Mouse (Mus musculus) erythroblast, embryonic 14.5 days (primary cell): ENCODE results near the gene Gnaz.

Experiments
- GATA1 ChIP-seq: IDR thresholded peaks from 2 replicates; pipeline ENCODE4 v1.6.1; 2012; ENCODE audit warnings: low read length, inconsistent platforms, mixed read lengths
- TAL1 ChIP-seq: IDR thresholded peaks from 3 replicates; pipeline ENCODE4 v1.6.1; 2012; ENCODE audit warnings: low read length, inconsistent platforms, mixed read lengths

- TF ChIP-seq GATA1, result no peak
- TF ChIP-seq TAL1, result no peak
Measured at GRCm38 (mm10) chr10:74976429-74976828, 9.5 kb downstream of the Gnaz start.
